Mouse (Mus musculus) limb, embryonic 11.5 days (tissue): Measurements from ENCODE around the gene Birc7. TPM values are rescaled to one million over a fixed set of nuclear protein-coding genes. Genes with fewer than 3 reads are reported as not detected.

Experiments used
- ATAC-seq: fragments of 200-750 bp; cut with Nextera tagmentation; 2 replicates; pipeline ENCODE4 v1.8.0; 2017; ENCODE audit warnings: low read depth; ENCODE audit not compliant: insufficient number of reproducible peaks, low FRiP score, low TSS enrichment
- DNase-seq: peaks from one replicate; pipeline ENCODE4 v3.0.0-alpha.2; 2015; ENCODE audit warnings: low spot score
- H3K27ac ChIP-seq: fragments of 300-500 bp; sonication (generic); replicated peaks from 2 replicates; pipeline ENCODE4 v1.5.1; 2014; ENCODE audit warnings: low read depth, mild to moderate bottlenecking, low read length
- H3K27me3 ChIP-seq: fragments of 300-500 bp; sonication (generic); 2 replicates; pipeline ENCODE4 v1.6.1; 2014; ENCODE audit warnings: mild to moderate bottlenecking, low read length, mixed read lengths; ENCODE audit not compliant: control insufficient read depth, insufficient read depth
- H3K36me3 ChIP-seq: fragments of 300-500 bp; sonication (generic); 2 replicates; pipeline ENCODE4 v1.6.1; 2014; ENCODE audit warnings: mild to moderate bottlenecking, low read length, moderate library complexity, mixed read lengths; ENCODE audit not compliant: control insufficient read depth, insufficient read depth
- H3K4me1 ChIP-seq: fragments of 300-500 bp; sonication (generic); 2 replicates; pipeline ENCODE4 v1.6.1; 2014; ENCODE audit warnings: low read length, mixed read lengths; ENCODE audit not compliant: control insufficient read depth, insufficient read depth
- H3K4me2 ChIP-seq: fragments of 300-500 bp; sonication (generic); 2 replicates; pipeline ENCODE4 v1.6.1; 2014; ENCODE audit warnings: low read depth, mild to moderate bottlenecking, moderate library complexity; ENCODE audit not compliant: severe bottlenecking
- H3K4me3 ChIP-seq: fragments of 300-500 bp; sonication (generic); 2 replicates; pipeline ENCODE4 v1.5.1; 2014; ENCODE audit warnings: low read depth, low read length
- H3K9ac ChIP-seq: fragments of 300-500 bp; sonication (generic); 2 replicates; pipeline ENCODE4 v1.6.1; 2014; ENCODE audit warnings: mild to moderate bottlenecking, low read length
- H3K9me3 ChIP-seq: fragments of 300-500 bp; sonication (generic); 2 replicates; pipeline ENCODE4 v1.6.1; 2016; ENCODE audit warnings: low read length; ENCODE audit not compliant: control insufficient read depth
- WGBS: fragments of 180-500 bp; shearing (Covaris S2); extraction: QIAGEN DNeasy Blood & Tissue Kit; methylation state at CpG from one replicate; pipeline ENCODE4 v1.1.7; 2014; 5-methylcytosine and 5-hydroxymethylcytosine counted together
- polyA plus RNA-seq: library from polyadenylated mRNA; unstranded; fragments of >200 nt; fragmentation: Nextera tagmentation; extraction: Ambion mirVana; gene quantifications from 2 replicates; pipeline ENCODE4 v1.2.1, GENCODE M21; 2014

Birc7 gene
- polyA plus RNA-seq, 1 experiment from 2014 or later, result not detected

DNA sequence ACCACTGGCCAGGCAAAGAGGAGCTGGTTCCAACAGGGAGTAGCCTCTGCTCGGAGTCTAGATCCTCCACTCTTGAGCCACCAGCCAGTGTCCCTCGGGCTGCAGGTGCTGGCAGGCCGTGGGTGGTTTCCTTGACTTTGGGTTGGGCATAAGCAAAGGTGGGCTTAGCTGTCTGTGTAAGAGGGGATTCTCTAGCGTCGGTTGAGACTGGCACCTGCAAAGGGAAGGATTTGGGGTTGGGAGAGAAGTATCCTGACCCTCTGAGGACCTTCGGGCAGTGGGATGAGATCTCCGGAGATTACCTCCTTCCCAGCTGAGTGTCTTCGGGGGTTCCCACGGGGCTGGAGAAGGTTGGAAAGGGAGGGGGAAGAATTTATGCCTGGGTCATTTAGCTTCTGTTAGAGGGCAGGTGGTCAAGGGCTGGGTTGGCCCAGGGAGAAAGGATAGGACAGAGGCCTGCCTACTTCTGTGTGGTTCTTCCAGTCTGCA, 36.9 kb upstream of the Birc7 start:
- ATAC-seq (no peak), DNase-seq (no peak)
- peaks cover 87% of the 10 kb centered on the region for H3K27me3 ChIP-seq
- H3K4me1 ChIP-seq, result peaks cover 20% of the 10 kb centered on the region
- no peak overlapping the region for H3K9ac ChIP-seq
- no peaks in the 10 kb centered on the region for H3K9me3 ChIP-seq
- H3K27ac ChIP-seq, result no peak overlapping the region
- WGBS, result 6% methylated on average over 9 of the region's 9 CpGs
- no peak overlapping the region for H3K4me2 ChIP-seq
- no peaks in the 10 kb centered on the region for H3K36me3 ChIP-seq
- H3K4me3 ChIP-seq, result no peak overlapping the region

DNA sequence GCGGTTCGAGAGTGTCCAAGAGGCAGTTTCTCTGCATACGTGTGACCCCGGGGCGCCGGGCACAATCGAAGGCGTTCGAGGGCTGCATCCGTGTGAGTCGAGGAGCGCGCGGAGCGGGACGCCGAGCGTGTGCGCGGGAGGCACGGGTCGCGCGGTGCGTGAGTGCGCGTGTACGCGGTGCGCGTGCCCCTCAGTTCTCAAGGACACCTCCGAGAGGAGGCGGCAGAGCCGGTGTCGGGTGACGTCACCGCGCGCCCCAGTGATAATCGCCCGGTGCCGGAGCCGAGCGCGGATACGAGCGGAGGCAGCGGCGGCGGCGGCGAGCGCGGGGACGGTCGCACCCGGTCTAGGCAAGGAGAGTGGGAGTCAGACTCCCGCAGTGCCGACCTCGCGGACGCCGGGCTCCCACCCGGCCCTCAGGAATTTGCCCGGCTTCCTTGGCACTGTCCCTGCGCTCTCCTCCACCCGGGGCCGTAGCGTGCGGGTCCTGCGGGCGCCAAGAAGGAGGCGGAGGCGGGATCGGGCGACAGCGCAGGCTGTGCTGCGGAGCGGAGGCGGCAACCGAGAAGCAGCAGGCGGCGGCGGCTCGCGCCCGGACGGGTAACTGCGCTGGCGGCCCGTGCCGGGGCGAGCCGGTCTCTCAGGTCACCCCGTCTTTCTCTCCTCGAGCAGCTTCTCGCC, 35.8 kb upstream of the Birc7 start:
- WGBS, result under 1% methylated on average over 92 of the region's 97 CpGs
- H3K27me3 ChIP-seq, result peaks cover 82% of the 10 kb centered on the region
- H3K4me3 ChIP-seq, result peak overlapping the region; percentile 32
- no peak overlapping the region for H3K9ac ChIP-seq
- DNase-seq (peak; percentile 49), ATAC-seq (no peak)
- no peaks in the 10 kb centered on the region for H3K36me3 ChIP-seq
- H3K4me1 ChIP-seq, result peaks cover 20% of the 10 kb centered on the region
- H3K4me2 ChIP-seq, result peak overlapping the region; percentile 56
- no peak overlapping the region for H3K27ac ChIP-seq
- H3K9me3 ChIP-seq, result no peaks in the 10 kb centered on the region

DNA sequence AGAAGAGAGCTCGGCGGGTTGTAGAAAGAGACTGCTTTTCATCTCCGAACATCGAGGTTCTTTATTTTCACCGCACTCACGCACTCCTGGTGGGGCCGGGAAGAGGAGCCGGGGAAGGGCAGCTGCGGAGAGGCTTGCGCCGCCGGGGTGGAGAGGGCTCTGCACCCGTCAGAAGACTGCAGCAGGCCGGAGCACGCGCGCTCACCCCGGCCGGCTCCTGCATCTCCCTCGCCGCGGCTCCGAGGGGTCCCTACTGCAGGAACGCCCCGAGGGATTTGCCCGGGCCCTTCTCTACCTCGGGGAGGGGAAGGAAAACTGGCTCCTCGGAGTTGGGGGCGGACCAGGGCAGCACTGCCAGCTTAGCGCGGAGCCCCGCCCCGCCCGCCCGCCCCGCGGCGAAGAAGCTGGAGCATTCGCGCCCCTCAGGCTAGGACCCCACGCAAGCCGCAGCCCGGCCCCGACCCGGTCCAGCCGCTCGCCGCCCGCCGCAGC, 35.2 kb upstream of the Birc7 start:
- H3K27me3 ChIP-seq, result peaks cover 76% of the 10 kb centered on the region
- no peak overlapping the region for H3K9ac ChIP-seq
- peaks cover 20% of the 10 kb centered on the region for H3K4me1 ChIP-seq
- DNase-seq (peak; percentile 56), ATAC-seq (no peak)
- WGBS, result 1% methylated on average over 45 of the region's 50 CpGs
- no peaks in the 10 kb centered on the region for H3K36me3 ChIP-seq
- H3K4me2 ChIP-seq, result peak overlapping the region; percentile 56
- no peak overlapping the region for H3K27ac ChIP-seq
- H3K4me3 ChIP-seq, result peak overlapping the region; percentile 32
- H3K9me3 ChIP-seq, result no peaks in the 10 kb centered on the region

DNA sequence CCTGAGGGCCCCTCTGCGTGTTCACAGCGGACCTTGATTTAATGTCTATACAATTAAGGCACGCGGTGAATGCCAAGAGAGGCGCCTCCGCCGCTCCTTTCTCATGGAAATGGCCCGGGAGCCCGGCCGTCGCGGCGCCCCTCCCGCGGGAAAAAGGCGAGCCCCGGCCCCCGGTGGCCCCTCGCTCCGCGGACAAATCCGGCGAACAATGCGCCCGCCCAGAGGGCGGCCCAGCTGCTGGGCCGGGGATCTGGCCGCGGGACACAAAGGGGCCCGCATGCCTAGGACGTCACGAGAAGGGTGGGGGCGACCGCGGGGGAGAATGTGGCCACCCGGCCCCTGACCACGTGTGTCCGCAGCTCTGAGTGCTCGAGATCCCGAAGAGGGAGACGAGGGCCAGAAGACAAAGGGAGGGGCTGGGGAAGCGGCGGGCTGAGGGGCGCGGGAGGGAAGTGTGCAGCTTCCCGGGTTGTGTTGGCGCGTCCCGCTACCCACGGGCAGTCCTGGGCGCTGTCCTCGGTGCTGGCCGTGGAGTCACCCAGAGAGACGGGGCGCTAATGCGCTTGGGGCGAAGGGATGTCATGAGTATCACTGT, 34.7 kb upstream of the Birc7 start:
- H3K36me3 ChIP-seq, result no peaks in the 10 kb centered on the region
- no peaks in the 10 kb centered on the region for H3K9me3 ChIP-seq
- H3K9ac ChIP-seq, result no peak overlapping the region
- H3K4me2 ChIP-seq, result peak overlapping the region; percentile 56
- no peak overlapping the region for H3K27ac ChIP-seq
- peak; percentile 11; the same call in 1 of the 2 replicates for ATAC-seq
- H3K27me3 ChIP-seq, result peaks cover 70% of the 10 kb centered on the region
- H3K4me1 ChIP-seq, result peaks cover 20% of the 10 kb centered on the region
- peak overlapping the region; percentile 32 for H3K4me3 ChIP-seq
- DNase-seq, result peak; percentile 78
- WGBS, result under 1% methylated on average over 53 of the region's 57 CpGs

DNA sequence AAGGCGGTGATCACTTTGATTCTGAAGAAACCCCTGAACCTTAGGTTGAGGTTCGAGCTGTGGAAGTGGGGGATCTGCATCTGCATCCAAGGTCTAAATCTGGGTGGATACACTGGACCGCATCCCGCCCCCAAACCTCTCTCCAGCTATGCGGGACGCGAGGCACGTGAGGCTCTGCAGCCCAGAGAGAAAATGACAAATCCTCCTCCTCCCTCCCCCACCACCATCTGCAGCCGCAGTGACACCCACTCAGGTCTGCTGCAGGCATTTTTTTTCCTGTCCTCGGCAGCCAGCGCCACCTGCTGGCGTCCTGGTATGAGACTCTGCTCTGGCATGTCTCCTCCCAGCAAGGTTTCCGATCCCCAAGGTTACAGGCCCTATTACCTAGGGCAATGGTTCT, 34.1 kb upstream of the Birc7 start:
- DNase-seq (peak; percentile 87), ATAC-seq (0 out of 2 replicates have a peak, but pooled peaks have one; percentile 24)
- no peaks in the 10 kb centered on the region for H3K36me3 ChIP-seq
- peak overlapping the region; percentile 56 for H3K4me2 ChIP-seq
- H3K4me3 ChIP-seq, result no peak overlapping the region
- peaks cover 64% of the 10 kb centered on the region for H3K27me3 ChIP-seq
- 2% methylated on average over 13 of the region's 13 CpGs for WGBS
- H3K27ac ChIP-seq, result no peak overlapping the region
- no peak overlapping the region for H3K9ac ChIP-seq
- H3K4me1 ChIP-seq, result peaks cover 20% of the 10 kb centered on the region
- H3K9me3 ChIP-seq, result no peaks in the 10 kb centered on the region

DNA sequence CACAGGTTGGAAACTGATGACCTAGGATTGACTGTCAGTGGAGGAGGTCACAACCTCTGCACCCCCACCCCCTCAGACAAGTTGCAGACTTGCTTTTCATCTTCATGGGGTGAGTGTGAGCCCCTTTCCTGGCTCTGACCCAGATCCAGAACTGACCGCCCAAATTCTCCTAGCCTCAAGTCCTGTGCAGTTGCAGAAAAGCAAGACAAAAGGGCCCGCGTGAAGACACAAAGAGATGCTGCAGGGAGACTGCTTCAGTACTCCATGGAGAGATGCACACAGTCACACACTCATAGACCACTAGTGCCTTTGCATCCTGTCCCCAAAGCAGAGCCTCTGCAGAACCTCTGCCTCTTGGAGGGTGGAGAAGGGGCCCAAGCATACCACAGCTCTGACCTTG, 33.5 kb upstream of the Birc7 start:
- DNase-seq (no peak), ATAC-seq (no peak)
- no peaks in the 10 kb centered on the region for H3K9me3 ChIP-seq
- no peaks in the 10 kb centered on the region for H3K36me3 ChIP-seq
- no peak overlapping the region for H3K4me2 ChIP-seq
- H3K27me3 ChIP-seq, result peaks cover 58% of the 10 kb centered on the region
- H3K4me1 ChIP-seq, result peaks cover 18% of the 10 kb centered on the region
- H3K4me3 ChIP-seq, result no peak overlapping the region
- 88% methylated on average over 3 of the region's 3 CpGs for WGBS
- H3K27ac ChIP-seq, result no peak overlapping the region
- no peak overlapping the region for H3K9ac ChIP-seq

DNA sequence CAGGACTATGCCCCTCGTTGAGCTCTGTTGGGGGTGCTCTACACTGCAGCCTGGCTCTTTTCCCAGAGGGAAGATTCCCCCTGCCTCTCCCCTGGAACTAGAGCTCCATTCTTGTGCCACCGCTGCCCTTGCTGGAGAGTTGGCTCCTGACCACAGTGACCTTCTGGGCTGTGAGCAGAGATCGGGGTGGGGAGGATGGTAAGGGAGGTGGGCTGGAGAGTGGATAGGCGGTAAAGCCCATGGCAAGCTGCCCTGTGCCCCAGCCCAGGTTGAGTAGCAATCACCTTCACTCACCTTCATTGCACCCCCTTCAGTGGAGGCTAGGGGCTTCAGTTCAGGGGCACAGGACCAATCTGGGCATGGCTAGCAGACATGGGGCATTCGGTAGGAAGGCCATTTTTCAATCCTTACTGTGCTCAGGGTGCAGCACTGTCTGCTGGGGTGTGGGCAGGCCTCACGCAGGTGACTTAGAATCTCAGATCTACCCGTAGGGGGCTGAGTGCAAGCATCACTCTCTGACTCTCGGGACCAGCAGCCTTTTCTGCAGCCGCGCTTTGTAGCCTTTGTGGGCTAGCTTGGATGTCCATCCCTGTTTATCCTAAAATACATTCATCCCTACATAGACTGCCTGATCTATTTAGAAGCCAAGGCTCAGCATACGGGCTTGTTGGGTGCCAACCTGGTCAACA, 32.8 kb upstream of the Birc7 start:
- Histone ChIP-seq H3K27me3 (peaks cover 52% of the 10 kb centered on the region), H3K36me3 (no peaks in the 10 kb centered on the region), H3K4me2 (no peak overlapping the region), H3K4me3 (no peak overlapping the region), H3K4me1 (peaks cover 16% of the 10 kb centered on the region), H3K9me3 (no peaks in the 10 kb centered on the region), H3K27ac (no peak overlapping the region), H3K9ac (no peak overlapping the region)
- DNase-seq, result no peak
- WGBS, result 77% methylated on average over 11 of the region's 11 CpGs
- no peak for ATAC-seq

DNA sequence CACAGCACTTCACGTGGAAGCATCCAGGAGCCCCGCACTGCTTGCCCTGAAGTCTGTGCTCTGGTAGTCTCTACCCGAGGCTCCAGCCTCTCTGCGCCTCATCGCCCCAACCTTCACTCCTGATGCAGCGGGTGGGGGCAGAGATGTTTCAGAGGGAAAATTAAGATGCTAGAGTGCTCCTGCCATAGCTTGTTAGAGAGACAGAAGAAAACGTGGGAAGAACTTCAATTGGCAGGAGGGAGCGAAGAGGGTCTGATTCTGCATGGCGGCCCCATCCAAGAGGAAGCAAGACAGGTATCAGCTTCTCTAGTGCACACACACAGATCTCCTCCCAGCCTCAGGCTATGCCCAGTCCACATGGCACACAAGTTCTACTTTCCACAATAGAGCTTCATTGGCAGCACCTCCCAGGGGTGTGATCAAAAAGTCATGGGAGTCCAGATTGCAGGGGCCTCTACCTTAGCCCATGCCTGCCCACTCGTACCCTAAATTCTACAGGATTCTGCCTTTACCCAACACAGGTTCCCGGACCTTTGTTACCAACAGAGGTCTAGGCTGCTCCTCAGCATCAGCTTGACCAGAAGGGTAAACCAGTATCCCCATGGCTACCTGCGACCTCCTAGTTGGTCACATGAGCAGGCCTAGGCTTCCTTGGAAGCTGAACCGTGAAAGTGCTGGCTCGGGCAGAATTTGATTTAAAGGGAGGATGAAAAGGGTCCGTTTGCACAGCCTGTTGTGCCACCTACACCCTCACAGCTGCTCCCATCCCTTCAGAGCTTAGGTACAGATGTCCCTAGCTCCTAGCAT, 31.8 kb upstream of the Birc7 start:
- peaks cover 41% of the 10 kb centered on the region for H3K27me3 ChIP-seq
- 78% methylated on average over 15 of the region's 15 CpGs for WGBS
- no peak for DNase-seq
- H3K4me1 ChIP-seq, result peaks cover 16% of the 10 kb centered on the region
- no peak overlapping the region for H3K4me2 ChIP-seq
- H3K9me3 ChIP-seq, result no peaks in the 10 kb centered on the region
- H3K4me3 ChIP-seq, result no peak overlapping the region
- no peaks in the 10 kb centered on the region for H3K36me3 ChIP-seq
- H3K27ac ChIP-seq, result no peak overlapping the region
- no peak overlapping the region for H3K9ac ChIP-seq
- ATAC-seq, result no peak
